Mouse (Mus musculus) liver, embryonic 11.5 days (tissue): ENCODE data around the gene Frmd8. TPM values are rescaled to one million over a fixed set of nuclear protein-coding genes. Genes with fewer than 3 reads are reported as not detected.

ENCODE experiments used
- ATAC-seq: fragments of 200-750 bp; cut with Nextera tagmentation; replicated peaks from 2 replicates; pipeline ENCODE4 v1.8.0; 2017; ENCODE audit warnings: moderate number of reproducible peaks, mild to moderate bottlenecking, moderate TSS enrichment, moderate library complexity; ENCODE audit not compliant: low FRiP score
- DNase-seq: peaks from one replicate; pipeline ENCODE4 v3.0.0-alpha.2; 2017; ENCODE audit warnings: low spot score
- H3K27ac ChIP-seq: fragments of 300-500 bp; sonication (generic); 2 replicates; pipeline ENCODE4 v1.5.1; 2014; ENCODE audit warnings: mild to moderate bottlenecking, low read depth, low read length, control low read depth
- H3K27me3 ChIP-seq: fragments of 300-500 bp; sonication (generic); replicated peaks from 2 replicates; pipeline ENCODE4 v1.6.1; 2014; ENCODE audit warnings: low read length, mixed read lengths; ENCODE audit not compliant: control insufficient read depth, insufficient read depth
- H3K36me3 ChIP-seq: fragments of 300-500 bp; sonication (generic); 2 replicates; pipeline ENCODE4 v1.6.1; 2014; ENCODE audit warnings: mild to moderate bottlenecking, low read length, moderate library complexity, mixed read lengths; ENCODE audit not compliant: control insufficient read depth, insufficient read depth
- H3K4me1 ChIP-seq: fragments of 300-500 bp; sonication (generic); replicated peaks from 2 replicates; pipeline ENCODE4 v1.6.1; 2014; ENCODE audit warnings: low read length, mixed read lengths; ENCODE audit not compliant: control insufficient read depth, insufficient read depth
- H3K4me2 ChIP-seq: fragments of 300-500 bp; sonication (generic); 2 replicates; pipeline ENCODE4 v1.6.1; 2014; ENCODE audit warnings: mild to moderate bottlenecking, control low read depth, moderate library complexity
- H3K4me3 ChIP-seq: fragments of 300-500 bp; sonication (generic); 2 replicates; pipeline ENCODE4 v1.5.1; 2014; ENCODE audit warnings: low read depth, low read length, control low read depth
- H3K9ac ChIP-seq: fragments of 300-500 bp; sonication (generic); 2 replicates; pipeline ENCODE4 v1.6.1; 2014; ENCODE audit warnings: low read depth, low read length, control low read depth
- H3K9me3 ChIP-seq: fragments of 300-500 bp; sonication (generic); 2 replicates; pipeline ENCODE4 v1.6.1; 2016; ENCODE audit warnings: low read length, inconsistent platforms, mixed read lengths; ENCODE audit not compliant: control insufficient read depth
- WGBS: fragments of 180-500 bp; shearing (Covaris S2); extraction: QIAGEN DNeasy Blood & Tissue Kit; methylation state at CpG from one replicate; pipeline ENCODE4 v1.1.7; 2014; 5-methylcytosine and 5-hydroxymethylcytosine counted together
- polyA plus RNA-seq: library from polyadenylated mRNA; unstranded; fragments of >200 nt; fragmentation: Nextera tagmentation; extraction: Ambion mirVana; gene quantifications from 2 replicates; pipeline ENCODE4 v1.2.1, GENCODE M21; 2014

Gene Frmd8
- polyA plus RNA-seq, 1 experiment from 2014 or later = 26.8 TPM

DNA sequence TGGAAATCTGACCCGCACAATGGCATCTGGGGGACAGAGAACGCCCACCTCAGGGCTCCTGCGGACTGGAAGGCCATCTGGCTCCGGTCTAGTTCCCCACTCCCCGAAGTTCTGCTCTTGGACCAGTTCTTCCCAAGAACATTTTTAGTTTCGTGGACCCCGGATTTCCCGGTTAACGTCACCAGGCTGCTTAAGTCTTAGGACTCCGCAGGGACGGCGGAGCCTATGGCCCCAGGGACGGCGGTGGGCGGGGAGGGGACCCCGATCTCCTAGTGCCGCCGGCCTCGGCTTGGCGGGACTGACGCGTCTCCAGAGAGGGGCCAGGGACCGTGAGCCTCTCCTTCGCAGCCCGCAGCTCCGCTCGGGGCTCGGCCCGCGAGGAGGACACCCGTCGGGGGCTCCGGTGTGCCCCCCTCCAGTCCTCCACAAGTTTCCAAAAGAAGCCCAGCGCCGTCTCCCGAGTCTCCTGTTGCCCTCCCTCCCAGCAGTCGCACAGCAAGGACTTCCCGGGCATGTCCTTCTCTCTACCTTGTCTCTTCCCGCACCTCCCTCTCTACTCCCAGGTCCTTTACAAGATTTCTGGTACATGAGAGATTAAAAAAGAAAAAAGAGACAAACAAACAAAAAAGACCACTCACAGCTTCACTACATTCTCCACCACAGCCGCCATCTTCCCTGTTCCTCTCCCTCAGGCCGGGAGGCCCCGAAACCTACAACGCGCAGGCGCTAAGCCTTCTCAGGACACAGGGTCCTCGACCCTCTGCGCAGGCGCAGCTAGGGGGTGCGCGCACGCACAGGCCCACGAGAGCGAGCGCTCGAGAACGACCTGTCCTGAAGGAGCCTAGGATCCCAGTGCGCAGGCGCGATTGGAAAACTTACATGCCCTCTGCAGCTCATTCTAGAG is 37.3 kb upstream of the Frmd8 start:
- Histone ChIP-seq H3K9me3 (no peaks in the 10 kb centered on the region), H3K4me3 (peak overlapping the region; percentile 98), H3K9ac (peak overlapping the region; percentile 94), H3K27ac (peak overlapping the region; percentile 73), H3K4me2 (peak overlapping the region; percentile 69), H3K27me3 (no peaks in the 10 kb centered on the region), H3K36me3 (peaks cover 5% of the 10 kb centered on the region), H3K4me1 (peaks cover 34% of the 10 kb centered on the region)
- peak; percentile 99 for DNase-seq
- WGBS = under 1% methylated on average over 59 of the region's 59 CpGs
- peak; percentile 95 for ATAC-seq

GRCm38 (mm10) chr19:5911430-5912102 is 36.5 kb upstream of the Frmd8 start:
- Histone ChIP-seq H3K27ac (peak overlapping the region; percentile 73; the same call in 1 of the 2 replicates), H3K4me1 (peaks cover 34% of the 10 kb centered on the region), H3K4me2 (peak overlapping the region; percentile 69), H3K36me3 (peaks cover 4% of the 10 kb centered on the region; the same call in 1 of the 2 replicates), H3K9ac (peak overlapping the region; percentile 94), H3K27me3 (no peaks in the 10 kb centered on the region), H3K9me3 (no peaks in the 10 kb centered on the region), H3K4me3 (peak overlapping the region; percentile 98)
- DNase-seq = no peak
- ATAC-seq = no peak
- WGBS = 4% methylated on average over 14 of the region's 14 CpGs

- ATAC-seq (no peak), DNase-seq (no peak)
- 61% methylated on average over 6 of the region's 6 CpGs for WGBS
- no peaks in the 10 kb centered on the region for H3K27me3 ChIP-seq
- H3K36me3 ChIP-seq = peaks cover 14% of the 10 kb centered on the region
- H3K4me1 ChIP-seq = peaks cover 34% of the 10 kb centered on the region
- H3K9me3 ChIP-seq = no peaks in the 10 kb centered on the region
- peak overlapping the region; percentile 69 for H3K4me2 ChIP-seq
- H3K9ac ChIP-seq = no peak overlapping the region
- peak overlapping the region; percentile 98 for H3K4me3 ChIP-seq
- no peak overlapping the region for H3K27ac ChIP-seq
These were observed 35.1 kb upstream of the Frmd8 start for GRCm38 (mm10) chr19:5910221-5910620.

DNA sequence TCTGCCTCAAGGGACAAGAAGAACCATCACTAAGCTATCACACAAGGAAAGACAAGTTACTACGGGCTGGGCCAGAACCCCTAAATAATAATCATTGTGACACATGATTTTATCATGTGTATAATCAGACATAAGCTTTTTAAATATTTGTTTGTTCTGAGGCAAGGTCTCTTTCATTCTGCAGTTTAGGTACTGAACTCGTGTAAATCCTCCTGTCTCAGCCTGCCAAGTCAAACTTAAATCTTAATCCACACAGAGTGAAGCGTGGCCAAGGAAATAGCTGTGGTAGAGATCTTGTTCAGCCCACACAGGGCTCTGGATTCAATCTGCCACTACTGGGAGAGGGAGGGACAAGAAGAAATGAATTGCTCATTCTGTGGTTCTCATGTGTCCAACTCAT is 32.2 kb upstream of the Frmd8 start:
- Histone ChIP-seq H3K4me2 (no peak overlapping the region), H3K4me3 (no peak overlapping the region), H3K27ac (no peak overlapping the region; the same call in 1 of the 2 replicates), H3K36me3 (peaks cover 43% of the 10 kb centered on the region), H3K9ac (no peak overlapping the region), H3K4me1 (peaks cover 21% of the 10 kb centered on the region), H3K27me3 (no peaks in the 10 kb centered on the region), H3K9me3 (no peaks in the 10 kb centered on the region)
- 94% methylated on average over 3 of the region's 3 CpGs for WGBS
- DNase-seq (no peak), ATAC-seq (no peak)

GRCm38 (mm10) chr19:5894002-5894678 is 19.1 kb upstream of the Frmd8 start, which contains the start of gene Tigd3:
TSS of gene Tigd3 (minus strand) at chr19:5894149.
- H3K4me3 ChIP-seq = peak within 1 kb of the TSS; percentile 66
- peak within 1 kb of the TSS; percentile 79 for H3K9ac ChIP-seq
- ATAC-seq (peak; percentile 95), DNase-seq (peak; percentile 94)
- H3K4me1 ChIP-seq = peaks cover 8% of the 10 kb centered on the region
- WGBS = 3% methylated on average over 36 of the region's 36 CpGs
- H3K27ac ChIP-seq = peak within 1 kb of the TSS; percentile 63; the same call in 1 of the 2 replicates
- H3K4me2 ChIP-seq = peak within 1 kb of the TSS; percentile 92
- H3K9me3 ChIP-seq = no peaks in the 10 kb centered on the region
- H3K36me3 ChIP-seq = peaks cover 25% of the 10 kb centered on the region
- no peaks in the 10 kb centered on the region for H3K27me3 ChIP-seq

- ATAC-seq (peak; percentile 56), DNase-seq (no peak)
- H3K4me1 ChIP-seq = peaks cover 8% of the 10 kb centered on the region
These were observed 18.4 kb upstream of the Frmd8 start for GRCm38 (mm10) chr19:5893282-5894001.

GRCm38 (mm10) chr19:5892735-5893134 is 17.7 kb upstream of the Frmd8 start:
- no peaks in the 10 kb centered on the region for H3K27me3 ChIP-seq
- no peaks in the 10 kb centered on the region for H3K9me3 ChIP-seq
- peaks cover 8% of the 10 kb centered on the region for H3K4me1 ChIP-seq
- ATAC-seq (no peak), DNase-seq (no peak)
- peaks cover 17% of the 10 kb centered on the region for H3K36me3 ChIP-seq
- H3K9ac ChIP-seq = no peak overlapping the region
- WGBS = 89% methylated on average over 13 of the region's 13 CpGs
- H3K27ac ChIP-seq = no peak overlapping the region
- peak overlapping the region; percentile 92 for H3K4me2 ChIP-seq
- H3K4me3 ChIP-seq = peak overlapping the region; percentile 66; the same call in 1 of the 2 replicates

More at GRCm38 (mm10) chr19:5893282-5894001, 18.4 kb upstream of the Frmd8 start:
- 11% methylated on average over 31 of the region's 31 CpGs for WGBS
- Histone ChIP-seq H3K9me3 (no peaks in the 10 kb centered on the region), H3K4me2 (peak overlapping the region; percentile 92), H3K27ac (peak overlapping the region; percentile 63; the same call in 1 of the 2 replicates), H3K9ac (peak overlapping the region; percentile 79), H3K36me3 (peaks cover 21% of the 10 kb centered on the region), H3K27me3 (no peaks in the 10 kb centered on the region), H3K4me3 (peak overlapping the region; percentile 66)

DNA sequence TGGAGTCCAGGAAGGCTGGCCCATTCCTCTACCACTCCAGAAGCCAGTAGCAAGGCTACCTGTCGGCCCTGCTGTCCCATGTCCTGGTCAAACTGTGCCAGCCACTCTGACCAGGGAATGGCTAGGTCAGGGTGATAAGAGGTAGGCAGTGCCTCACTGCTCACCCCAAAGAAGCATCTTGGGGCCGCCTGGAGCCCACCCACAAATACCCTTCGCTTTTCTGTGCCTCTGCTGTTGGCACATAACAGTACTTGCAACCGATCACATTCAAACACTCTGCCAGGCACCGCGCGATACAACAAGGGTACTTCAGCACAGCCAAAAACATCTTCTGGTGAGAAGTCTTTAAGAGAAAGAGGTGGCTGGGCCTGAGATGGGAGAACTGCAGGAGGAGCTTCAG is 17.2 kb upstream of the Frmd8 start:
- H3K27ac ChIP-seq = no peak overlapping the region
- H3K4me3 ChIP-seq = no peak overlapping the region
- WGBS = 93% methylated on average over 7 of the region's 7 CpGs
- no peak for ATAC-seq
- H3K27me3 ChIP-seq = no peaks in the 10 kb centered on the region
- DNase-seq = no peak
- H3K4me2 ChIP-seq = no peak overlapping the region; the same call in 1 of the 2 replicates
- H3K36me3 ChIP-seq = peaks cover 16% of the 10 kb centered on the region
- H3K9me3 ChIP-seq = no peaks in the 10 kb centered on the region
- H3K4me1 ChIP-seq = peaks cover 9% of the 10 kb centered on the region
- H3K9ac ChIP-seq = no peak overlapping the region
